Mouse (Mus musculus) megakaryocyte-erythroid progenitor cell, adult 5-6 weeks (primary cell): Measurements from ENCODE around the gene Lrp2. TPM values are rescaled to one million over a fixed set of nuclear protein-coding genes. Genes with fewer than 3 reads are reported as not detected.

Experiments
- total RNA-seq, 2 experiments: library from RNA; stranded (forward) in 1 of 2; stranded (reverse) in 1 of 2; fragments of 200-1000, 215-1000 nt in 1 of 2; fragments of >200 nt in 1 of 2; fragmentation: Nextera tagmentation in 1 of 2; gene quantifications; 2 replicates each; pipeline ENCODE4 v1.2.3; 2014 to 2017

The Lrp2 gene
- total RNA-seq, 2 experiments from 2014 or later, result not detected

Other genes starting within 250 kb of the Lrp2 start
- not detected in 2 replicates for gene Abcb11, start 243.4 kb downstream of the Lrp2 start, total RNA-seq (2014; fragmentation: Nextera tagmentation)
- not detected in 2 replicates for gene Abcb11, start 243.4 kb downstream of the Lrp2 start, total RNA-seq (2017)
- 0.37 TPM in 1 of 2 replicates, not detected in the other for gene Dhrs9, start 205.6 kb downstream of the Lrp2 start, total RNA-seq (2014; fragmentation: Nextera tagmentation)
- gene Dhrs9, start 205.6 kb downstream of the Lrp2 start, total RNA-seq (2017), result 0.23 and 0.33 TPM in 2 replicates
- 1.4 and 4.1 TPM in 2 replicates for gene Bbs5, start 61.1 kb upstream of the Lrp2 start, total RNA-seq (2014; fragmentation: Nextera tagmentation)
- 1.6 and 8.2 TPM in 2 replicates for gene Bbs5, start 61.1 kb upstream of the Lrp2 start, total RNA-seq (2017)
- gene Klhl41, start 84.1 kb upstream of the Lrp2 start, total RNA-seq (2014; fragmentation: Nextera tagmentation), result not detected in 2 replicates
- gene Klhl41, start 84.1 kb upstream of the Lrp2 start, total RNA-seq (2017), result not detected in 2 replicates
- gene Fastkd1, start 127.5 kb upstream of the Lrp2 start, total RNA-seq (2014; fragmentation: Nextera tagmentation), result 21.4 and 25.6 TPM in 2 replicates
- 12.6 and 18.4 TPM in 2 replicates for gene Fastkd1, start 127.5 kb upstream of the Lrp2 start, total RNA-seq (2017)
- 73.4 and 94.4 TPM in 2 replicates for gene Ppig, start 136.5 kb upstream of the Lrp2 start, total RNA-seq (2014; fragmentation: Nextera tagmentation)
- 72.8 and 124 TPM in 2 replicates for gene Ppig, start 136.5 kb upstream of the Lrp2 start, total RNA-seq (2017)
- gene Ccdc173, start 203.5 kb upstream of the Lrp2 start, total RNA-seq (2014; fragmentation: Nextera tagmentation), result 0.89 and 3.2 TPM in 2 replicates
- 1.0 and 1.1 TPM in 2 replicates for gene Ccdc173, start 203.5 kb upstream of the Lrp2 start, total RNA-seq (2017)
- 21.3 and 26.7 TPM in 2 replicates for gene Phospho2, start 203.6 kb upstream of the Lrp2 start, total RNA-seq (2014; fragmentation: Nextera tagmentation)
- 28.5 and 31.2 TPM in 2 replicates for gene Phospho2, start 203.6 kb upstream of the Lrp2 start, total RNA-seq (2017)
- gene Klhl23, start 235.9 kb upstream of the Lrp2 start, total RNA-seq (2014; fragmentation: Nextera tagmentation), result 25.4 and 31.5 TPM in 2 replicates
- gene Klhl23, start 235.9 kb upstream of the Lrp2 start, total RNA-seq (2017), result 35.8 and 41.7 TPM in 2 replicates